21 mouse cellular contexts compared by ENCODE assay signal in genomic region chr7:143636674-143637073, GRCm38 (mm10). TPM values are rescaled to one million over a fixed set of nuclear protein-coding genes. Genes with fewer than 3 reads are reported as not detected.
DNase-seq lines count a peak whose midpoint lies in the region.
"Had no signal": no experiment of that assay in that cellular context is flagged by ENCODE, and none has a peak within 500 bp of the region (broad histone marks: within the 10 kb centered on the region; RNA-seq: fewer than 3 reads in every experiment).

No protein-coding gene starts in this region.

- H3K4me3 ChIP-seq in limb, embryonic 10.5 days = no peak overlapping the region
- H3K4me3 ChIP-seq: gastrocnemius, adult 2 months; heart, embryonic 13.5 days; liver, embryonic 12.5 days; midbrain, embryonic 13.5 days; neural tube, embryonic 13.5 days had no signal

- DNase-seq in 416B (ENCODE audit: low read depth) (peak; percentile 70), ES-CJ7 (ENCODE audit: low read depth, low spot score) (peak; percentile 73)
- DNase-seq in induced T-regulatory cell, adult 2 months (ENCODE audit: low read depth) = peak; percentile 55
- peak; percentile 17 to 49 for DNase-seq in natural killer cell, adult 2 months (ENCODE audit: low spot score in 2 of 2)
- DNase-seq in limb, embryonic 10.5 days (ENCODE audit: low spot score) = no peak
- DNase-seq in layer of hippocampus, adult 9-11 months = no peak
- no peak for DNase-seq in thymus, postnatal 25 days
- DNase-seq: adrenal gland, postnatal 10 days; cerebellum, adult 9-10 months; gastrocnemius, adult 2 months; heart, postnatal 14 days; lung, adult 18-20 months; lung, postnatal 10 days; thymus, postnatal 4 days had no signal

- H3K36me3 ChIP-seq in limb, embryonic 10.5 days = 0 out of 2 replicates have a peak, but pooled peaks cover 2% of the 10 kb centered on the region
- H3K36me3 ChIP-seq: heart, embryonic 13.5 days; liver, embryonic 12.5 days; midbrain, embryonic 13.5 days; neural tube, embryonic 13.5 days had no signal

- H3K9me3 ChIP-seq in limb, embryonic 10.5 days (replicated peaks) = no peaks in the 10 kb centered on the region
- H3K9me3 ChIP-seq: liver, embryonic 12.5 days; midbrain, embryonic 13.5 days; neural tube, embryonic 13.5 days had no signal

- no peaks in the 10 kb centered on the region for H3K27me3 ChIP-seq in limb, embryonic 10.5 days (ENCODE audit: low read depth, poor library complexity, severe bottlenecking)
- H3K27me3 ChIP-seq: heart, embryonic 13.5 days; liver, embryonic 12.5 days; midbrain, embryonic 13.5 days; neural tube, embryonic 13.5 days; Patski had no signal

- H3K27ac ChIP-seq in limb, embryonic 10.5 days = no peak overlapping the region
- H3K27ac ChIP-seq: gastrocnemius, adult 2 months; heart, embryonic 13.5 days; hindbrain, postnatal 0 days; kidney, postnatal 0 days; liver, embryonic 12.5 days; midbrain, embryonic 13.5 days; neural tube, embryonic 13.5 days had no signal

- H3K4me1 ChIP-seq in limb, embryonic 10.5 days = no peaks in the 10 kb centered on the region
- H3K4me1 ChIP-seq: heart, embryonic 13.5 days; liver, embryonic 12.5 days; midbrain, embryonic 13.5 days; neural tube, embryonic 13.5 days had no signal

- 95% methylated on average over 1 of the region's 1 CpGs for WGBS in limb, embryonic 10.5 days

RNA-seq across cellular contexts. Expression of gene Tnfrsf26, which starts 8.2 kb away (rescaled TPM):
- polyA plus RNA-seq in limb, embryonic 10.5 days (2016; fragmentation: Nextera tagmentation; extraction: Ambion mirVana) = 0.09 and 0.20 TPM in 2 replicates

RNA-seq across cellular contexts. Expression of gene Tnfrsf22, which starts 12.8 kb away (rescaled TPM):
- 9.3 and 9.8 TPM in 2 replicates for polyA plus RNA-seq in limb, embryonic 10.5 days (2016; fragmentation: Nextera tagmentation; extraction: Ambion mirVana)

RNA-seq across cellular contexts. Expression of gene Cars, which starts 36.8 kb away (rescaled TPM):
- 79.2 and 88.3 TPM in 2 replicates for polyA plus RNA-seq in limb, embryonic 10.5 days (2016; fragmentation: Nextera tagmentation; extraction: Ambion mirVana)

RNA-seq across cellular contexts. Expression of gene Tnfrsf23, which starts 49.0 kb away (rescaled TPM):
- polyA plus RNA-seq in limb, embryonic 10.5 days (2016; fragmentation: Nextera tagmentation; extraction: Ambion mirVana) = 0.25 TPM in 1 of 2 replicates, not detected in the other

Comparison
In these comparisons a context has a peak if more than half of its experiments do, and no peak if none do; other contexts are left out.
1. DNase-seq: peak in 416B (single experiment), ES-CJ7 (single experiment), induced T-regulatory cell, adult 2 months (single experiment) and natural killer cell, adult 2 months (2 of 2); none in limb, embryonic 10.5 days (single experiment), layer of hippocampus, adult 9-11 months (single experiment) and thymus, postnatal 25 days (single experiment).